Mouse (Mus musculus) myocyte (in vitro differentiated cells): Measurements from ENCODE around the gene Clec4e.

ENCODE experiments used
- CEBPB ChIP-seq: IDR thresholded peaks from 2 replicates; pipeline ENCODE4 v1.6.1; 2011; ENCODE audit warnings: mild to moderate bottlenecking, moderate library complexity; ENCODE audit not compliant: poor library complexity, insufficient read depth, severe bottlenecking
- E2F4 ChIP-seq: IDR thresholded peaks from one replicate; pipeline ENCODE4 v1.6.1; 2011; ENCODE audit warnings: mild to moderate bottlenecking, control low read depth, moderate library complexity; ENCODE audit not compliant: insufficient read depth
- MAX ChIP-seq: IDR thresholded peaks from one replicate; pipeline ENCODE4 v1.6.1; 2011; ENCODE audit warnings: low read depth, mild to moderate bottlenecking, control low read depth
- MYOD1 ChIP-seq, 3 experiments: IDR thresholded peaks; one replicate each; pipeline ENCODE4 v1.6.1; 2011; ENCODE audit warnings: control low read depth in 2 of 3, low read depth in 2 of 3, mild to moderate bottlenecking in 2 of 3, moderate library complexity in 1 of 3; ENCODE audit not compliant: insufficient read length in 2 of 3, control insufficient read depth in 1 of 3
- MYOG ChIP-seq, 3 experiments: IDR thresholded peaks; one replicate each; pipeline ENCODE4 v1.6.1; 2011; ENCODE audit warnings: control low read depth in 2 of 3, low read depth in 2 of 3, mild to moderate bottlenecking in 2 of 3; ENCODE audit not compliant: insufficient read length in 2 of 3, control insufficient read depth in 1 of 3, insufficient read depth in 1 of 3
- POLR2A ChIP-seq: IDR thresholded peaks from one replicate; pipeline ENCODE4 v1.6.1; 2011; ENCODE audit warnings: low read depth, mild to moderate bottlenecking, control low read depth, moderate library complexity; ENCODE audit not compliant: insufficient read length
- POLR2AphosphoS2 ChIP-seq: IDR thresholded peaks from one replicate; pipeline ENCODE4 v1.6.1; 2011; ENCODE audit warnings: low read depth, control low read depth; ENCODE audit not compliant: insufficient read length
- SRF ChIP-seq: IDR thresholded peaks from one replicate; pipeline ENCODE4 v1.6.1; 2011; ENCODE audit warnings: low read depth; ENCODE audit not compliant: control insufficient read depth, insufficient read length
- TCF12 ChIP-seq: IDR thresholded peaks from one replicate; pipeline ENCODE4 v1.6.1; 2011; ENCODE audit warnings: mild to moderate bottlenecking, control low read depth; ENCODE audit not compliant: poor library complexity, insufficient read depth, severe bottlenecking
- USF1 ChIP-seq: IDR thresholded peaks from one replicate; pipeline ENCODE4 v1.6.1; 2011; ENCODE audit warnings: low read depth, mild to moderate bottlenecking, control low read depth, moderate library complexity

GRCm38 (mm10) chr6:123264194-123264593 lies 25.5 kb downstream of the Clec4e start:
- TF ChIP-seq USF1 (no peak), MYOD1 (IDR thresholded peaks at IDR 0.05; ENCODE audit: control insufficient read depth in 1 of 3, insufficient read length in 2 of 3, low read depth in 2 of 3) (no peak), TCF12 (no peak), POLR2A (no peak), MAX (no peak), MYOG (IDR thresholded peaks at IDR 0.05; ENCODE audit: control insufficient read depth in 1 of 3, insufficient read depth in 1 of 3, insufficient read length in 2 of 3, low read depth in 2 of 3) (no peak), E2F4 (no peak), POLR2AphosphoS2 (no peak), CEBPB (no peak), SRF (no peak)
